Comparison of ENCODE assay signal across 14 mouse cellular contexts in the genomic region with DNA sequence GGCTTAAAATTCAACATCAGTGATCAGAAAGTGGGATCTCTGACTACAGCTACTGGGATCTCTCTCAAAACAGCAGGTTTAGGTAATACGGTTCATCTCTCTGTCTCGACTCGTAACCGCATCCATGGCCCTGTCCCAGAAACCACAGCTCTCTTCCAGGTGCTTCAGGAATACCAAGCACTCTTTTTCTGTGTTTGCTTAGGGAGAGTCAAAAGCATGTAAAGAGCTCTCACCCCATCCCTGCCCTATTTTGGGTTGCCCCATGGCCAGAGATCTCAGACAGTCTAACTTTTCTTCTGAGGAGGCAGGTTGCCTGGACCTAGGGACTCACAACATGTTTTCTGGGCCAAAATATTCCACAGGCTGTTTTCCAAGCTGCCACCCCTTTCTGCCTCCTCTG. TPM values are rescaled to one million over a fixed set of nuclear protein-coding genes. Genes with fewer than 3 reads are reported as not detected.
"Had no signal": no experiment of that assay in that cellular context is flagged by ENCODE, and none has a peak within 500 bp of the region (broad histone marks: within the 10 kb centered on the region; RNA-seq: fewer than 3 reads in every experiment).

No protein-coding gene starts in this region.

- H3K27me3 ChIP-seq: midbrain, embryonic 15.5 days had no signal

- H3K9ac ChIP-seq: limb, embryonic 15.5 days; liver, embryonic 12.5 days; midbrain, embryonic 15.5 days; neural tube, embryonic 13.5 days had no signal

- H3K4me2 ChIP-seq: limb, embryonic 15.5 days; liver, embryonic 12.5 days; midbrain, embryonic 11.5 days; midbrain, embryonic 15.5 days; neural tube, embryonic 13.5 days had no signal

- H3K4me3 ChIP-seq: limb, embryonic 15.5 days; liver, embryonic 12.5 days; megakaryocyte, embryonic 14.5 days; midbrain, embryonic 15.5 days; neural tube, embryonic 13.5 days had no signal

- DNase-seq: kidney, adult 8-10 months; kidney, postnatal 36 days; left cerebral cortex, postnatal 4 days; right cerebral cortex, adult 18-20 months; thymus, postnatal 4 days had no signal

- H3K27ac ChIP-seq: limb, embryonic 15.5 days; liver, embryonic 12.5 days; macrophage; midbrain, embryonic 15.5 days; neural tube, embryonic 13.5 days; stomach, postnatal 0 days had no signal

- H3K9me3 ChIP-seq: limb, embryonic 15.5 days; liver, embryonic 12.5 days; midbrain, embryonic 15.5 days; neural tube, embryonic 13.5 days had no signal

- H3K36me3 ChIP-seq: limb, embryonic 15.5 days; liver, embryonic 12.5 days; midbrain, embryonic 15.5 days; neural tube, embryonic 13.5 days had no signal

- ATAC-seq: intestine, postnatal 0 days; liver, embryonic 12.5 days; midbrain, embryonic 15.5 days had no signal

RNA-seq across cellular contexts. Expression of gene Myl4, which starts 17.9 kb away (rescaled TPM):
- polyA plus RNA-seq: macrophage had no signal
